Mouse (Mus musculus) layer of hippocampus, adult 9-11 months (tissue): ENCODE measurements around the gene Stat6.
A peak's percentile ranks its signal among the peaks of the same experiment; 100 is the strongest.

Source experiments
- DNase-seq: peaks from one replicate; pipeline ENCODE4 v3.0.0; 2022

Gene Stat6

DNA sequence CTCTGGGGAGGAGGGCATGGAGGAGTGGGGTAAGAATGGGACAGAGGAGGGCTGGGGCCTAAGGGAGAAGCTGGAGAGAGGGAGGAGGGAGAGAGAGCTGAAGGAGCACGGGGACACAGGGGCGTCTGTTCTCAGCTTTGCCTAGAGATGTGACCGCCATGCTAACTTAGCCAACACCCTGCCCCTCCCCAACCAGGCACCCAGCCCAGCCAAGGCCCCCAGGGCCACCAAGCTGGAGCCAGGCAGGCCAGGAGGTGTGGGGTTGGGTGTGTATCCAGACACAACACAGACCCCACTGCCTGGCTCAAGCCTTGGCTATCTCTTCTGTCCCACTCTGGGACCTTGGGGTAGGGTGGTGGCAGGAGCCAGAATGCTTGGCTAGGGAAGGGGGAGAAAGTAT, 27.2 kb upstream of the Stat6 start:
- DNase-seq, result peak; percentile 53

- no peak for DNase-seq
Observed at GRCm38 (mm10) chr10:127616261-127616679, 26.5 kb upstream of the Stat6 start.

GRCm38 (mm10) chr10:127617294-127617693, 25.5 kb upstream of the Stat6 start:
- no peak for DNase-seq

GRCm38 (mm10) chr10:127618173-127618572, 24.6 kb upstream of the Stat6 start:
- no peak for DNase-seq

GRCm38 (mm10) chr10:127619119-127619721, 23.6 kb upstream of the Stat6 start:
- no peak for DNase-seq

DNA sequence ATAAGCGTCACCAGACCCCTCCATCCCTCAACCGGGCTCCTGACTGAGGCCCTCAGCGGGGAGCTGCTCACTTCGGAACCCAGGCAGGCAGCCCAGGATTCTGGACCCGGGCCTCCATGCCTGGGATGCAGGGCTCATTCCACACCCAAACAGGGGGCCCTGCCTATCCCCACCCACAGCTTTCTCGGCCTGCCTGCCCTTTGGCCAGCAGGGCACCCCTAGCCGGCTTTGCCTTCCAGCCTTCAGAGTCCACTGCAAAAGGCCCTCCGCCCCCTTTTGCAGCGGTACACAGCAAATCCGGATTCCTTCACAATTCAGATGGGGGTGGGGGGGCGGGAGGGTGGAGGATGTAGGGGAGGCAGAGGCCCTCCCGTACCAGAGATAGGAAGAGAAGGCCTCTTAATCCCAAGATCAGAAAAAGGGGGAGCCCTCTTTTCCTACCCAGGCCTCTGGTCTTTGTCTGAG, 22.8 kb upstream of the Stat6 start:
- no peak for DNase-seq

DNA sequence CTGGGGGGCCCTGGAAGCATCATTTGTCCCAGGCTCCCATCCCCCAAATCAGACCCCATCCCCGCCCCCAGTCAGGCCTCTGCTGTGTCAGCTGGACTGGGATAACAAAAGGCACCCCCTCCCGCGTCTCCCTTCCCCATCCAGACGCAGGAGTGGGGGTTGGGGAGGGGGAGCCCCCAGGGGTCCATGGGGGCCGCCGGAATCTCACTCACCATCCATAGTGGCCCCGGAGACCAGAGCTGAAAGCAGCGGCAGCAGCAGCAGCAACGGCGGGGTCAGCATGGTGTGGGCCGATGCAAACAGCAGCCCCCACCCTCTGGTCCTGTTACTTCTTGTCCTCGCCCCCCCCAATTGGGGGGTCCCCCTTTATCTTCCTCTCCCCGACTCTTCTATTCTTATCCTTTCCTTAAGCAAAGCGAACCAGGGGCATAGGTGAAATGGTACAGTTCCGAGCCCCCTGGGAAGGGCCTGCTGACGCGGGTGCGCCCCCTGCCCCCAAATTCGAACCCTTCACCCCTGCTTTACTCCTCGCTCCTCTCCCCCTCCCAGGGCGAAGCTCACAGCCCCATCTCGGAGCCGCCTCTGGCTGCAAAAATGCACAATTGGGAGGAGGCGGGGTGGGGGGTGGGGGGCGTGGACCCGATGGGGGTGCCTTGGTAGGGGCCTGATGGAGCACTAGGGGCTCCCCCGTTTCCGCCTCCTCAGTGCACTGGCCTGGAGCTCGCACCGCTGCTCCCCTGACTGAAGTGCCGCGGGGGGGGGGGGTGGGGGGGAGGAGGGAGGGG, 22.2 kb upstream of the Stat6 start, which contains the start of gene Lrp1:
Gene Lrp1, minus strand, starts transcription at position 743 of the 785 bp plus-strand sequence.
- DNase-seq, result peak; percentile 57

- DNase-seq, result peak; percentile 92
Observed at GRCm38 (mm10) chr10:127621191-127622056, 21.4 kb upstream of the Stat6 start.

GRCm38 (mm10) chr10:127622057-127622392, 20.8 kb upstream of the Stat6 start:
- DNase-seq, result peak; percentile 56

DNA sequence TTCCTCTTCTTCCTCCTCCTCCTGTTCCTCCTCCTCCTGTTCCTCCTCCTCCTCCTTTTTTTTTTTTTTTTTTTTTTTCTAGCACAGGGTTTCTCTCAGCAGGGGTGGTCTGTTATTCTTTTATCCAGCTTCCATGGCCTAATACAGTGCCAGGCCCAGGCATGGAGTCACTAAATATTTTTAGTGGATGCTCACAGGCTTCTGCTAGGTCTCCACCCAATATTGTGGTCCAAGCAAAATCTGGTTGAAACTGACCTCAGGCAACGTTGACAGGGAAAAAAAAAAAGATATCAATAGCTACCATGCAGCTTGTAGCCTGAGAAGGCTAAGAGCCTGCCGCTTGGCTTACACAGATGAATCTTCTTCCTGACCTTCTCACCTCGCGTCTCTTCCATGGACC, 20.1 kb upstream of the Stat6 start:
- no peak for DNase-seq

DNA sequence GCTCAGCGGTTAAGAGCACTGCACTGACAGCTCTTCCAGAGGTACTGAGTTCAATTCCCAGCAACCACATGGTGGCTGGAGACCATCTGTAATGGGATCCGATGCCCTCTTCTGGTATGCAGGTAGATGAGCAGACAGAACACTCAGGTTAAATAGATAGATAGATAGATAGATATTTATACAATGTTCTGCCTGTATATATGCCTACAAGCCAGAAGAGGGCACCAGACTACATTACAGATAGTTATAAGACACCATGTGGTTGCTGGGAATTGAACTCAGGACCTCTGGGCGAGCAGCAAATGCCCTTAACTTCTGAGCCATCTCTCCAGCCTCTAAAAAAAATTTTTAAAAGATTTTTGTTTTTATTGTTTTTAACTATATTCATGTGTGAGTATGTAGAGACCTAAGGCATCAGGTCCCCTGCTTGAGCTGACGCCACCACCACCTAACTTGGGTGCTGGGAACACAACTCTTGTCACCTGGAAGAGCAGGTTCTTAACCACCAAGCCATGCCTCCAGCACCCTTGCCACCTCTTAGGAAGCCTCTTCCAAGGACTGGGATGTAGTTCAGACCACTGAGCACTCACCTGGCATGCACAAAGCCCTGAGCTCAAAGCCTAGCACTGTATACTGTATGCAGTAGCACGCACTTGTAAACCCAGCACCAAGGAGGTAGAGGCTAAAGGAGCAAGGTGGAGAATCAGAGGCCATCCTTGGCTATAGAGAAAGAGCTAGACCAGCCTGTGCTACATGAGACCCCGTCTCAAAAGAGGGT, 19.2 kb upstream of the Stat6 start:
- DNase-seq, result no peak

DNA sequence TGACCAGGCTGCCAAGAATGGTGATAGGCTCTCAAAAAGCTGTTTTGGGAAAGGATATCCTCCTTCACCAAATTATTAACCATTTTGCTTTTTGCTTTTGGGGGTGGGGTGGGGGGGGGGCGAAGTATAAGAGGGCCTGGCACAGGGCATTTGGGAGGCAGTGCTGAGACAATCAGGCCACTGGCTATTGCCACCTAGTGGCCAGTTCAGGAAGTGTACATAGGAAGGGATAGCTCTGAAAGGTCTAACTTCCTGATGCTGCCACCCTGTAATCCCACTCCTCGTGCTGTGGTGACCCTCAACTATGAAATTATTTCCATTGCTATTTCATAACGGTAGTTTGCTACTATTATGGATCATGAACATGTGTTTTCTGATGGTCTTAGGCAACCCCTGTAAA, 16.4 kb upstream of the Stat6 start:
- DNase-seq, result no peak

- DNase-seq, result peak; percentile 74
Observed at GRCm38 (mm10) chr10:127631261-127632214, 11.2 kb upstream of the Stat6 start.

GRCm38 (mm10) chr10:127632668-127633271, 10.0 kb upstream of the Stat6 start:
- no peak for DNase-seq

DNA sequence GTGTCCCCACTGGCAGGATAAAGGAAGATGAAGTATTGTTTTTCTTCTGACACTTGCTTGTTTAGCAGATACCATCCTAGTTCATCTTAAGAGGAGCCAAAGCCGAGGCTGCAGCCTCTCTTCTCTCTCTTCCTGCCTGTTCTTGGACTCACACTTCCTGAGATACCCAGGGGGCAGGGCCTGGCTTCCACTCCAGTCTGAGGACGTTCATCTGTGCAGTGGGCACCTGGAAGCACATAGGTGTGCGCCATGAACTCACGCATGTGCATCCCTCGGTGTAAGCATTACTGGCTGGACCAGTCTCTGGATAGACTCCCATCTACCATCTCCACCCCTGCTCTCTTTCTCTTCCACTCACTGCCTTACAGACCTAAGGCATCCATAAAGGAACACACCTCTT, 2.4 kb upstream of the Stat6 start:
- no peak for DNase-seq

GRCm38 (mm10) chr10:127641861-127642771, 670 bp upstream of the Stat6 start:
- DNase-seq, result peak; percentile 78

- no peak for DNase-seq
Observed at GRCm38 (mm10) chr10:127643553-127644238, 910 bp downstream of the Stat6 start.

DNA sequence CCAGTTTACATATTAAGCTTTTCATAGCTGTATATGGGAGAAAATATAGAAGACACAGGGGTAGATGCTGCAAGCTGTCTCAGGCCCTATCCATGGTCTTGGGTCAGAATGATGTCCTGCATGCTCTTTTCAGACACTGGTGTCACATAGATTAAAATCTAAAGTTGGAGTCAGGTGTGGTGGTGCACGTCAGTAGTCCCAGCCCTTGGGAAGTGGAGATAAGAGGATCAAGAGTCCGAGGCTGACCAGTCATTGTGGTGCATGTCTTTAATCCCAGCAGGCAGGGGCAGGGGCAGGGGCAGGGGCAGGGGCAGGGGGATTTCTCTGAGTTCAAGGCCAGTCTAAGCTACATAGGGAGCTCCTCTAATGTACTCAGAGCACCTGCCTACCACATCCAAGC, 3.0 kb downstream of the Stat6 start:
- DNase-seq, result no peak

DNA sequence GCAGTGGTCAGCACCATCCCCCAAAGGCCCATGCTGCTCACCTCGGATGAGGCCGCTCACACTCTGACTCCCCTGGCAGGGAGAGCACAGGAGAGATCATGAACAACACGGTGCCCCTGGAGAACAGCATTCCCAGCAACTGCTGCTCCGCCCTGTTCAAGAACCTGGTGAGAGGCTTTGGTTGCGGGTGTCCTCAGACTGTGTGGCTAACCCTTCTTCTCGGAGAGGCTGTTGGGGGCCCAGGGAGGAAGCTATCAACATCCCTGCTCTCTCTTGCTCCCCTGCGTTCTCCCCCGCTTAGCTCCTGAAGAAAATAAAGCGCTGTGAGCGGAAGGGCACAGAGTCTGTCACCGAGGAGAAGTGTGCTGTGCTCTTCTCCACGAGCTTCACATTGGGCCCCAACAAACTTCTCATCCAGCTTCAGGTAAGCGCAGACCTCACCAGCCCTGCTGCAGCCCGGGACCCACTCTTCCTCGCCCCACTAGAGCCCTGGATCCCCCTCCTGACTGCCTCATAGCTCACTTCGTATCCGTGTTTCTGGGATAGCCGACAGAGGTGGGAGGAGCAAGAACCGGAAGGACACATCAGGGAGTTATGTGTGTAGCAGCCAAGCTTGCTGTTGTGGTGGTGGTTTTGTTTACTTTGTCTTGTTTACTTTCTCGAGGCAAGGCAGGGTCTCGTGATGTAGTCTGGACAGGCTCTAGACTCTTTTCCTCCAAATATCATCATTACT, 10.3 kb downstream of the Stat6 start:
- no peak for DNase-seq
